Mouse (Mus musculus) intestine, postnatal 0 days (tissue): ENCODE data around the gene Rab26. TPM values are rescaled to one million over a fixed set of nuclear protein-coding genes. Genes with fewer than 3 reads are reported as not detected.
A peak's percentile ranks its signal among the peaks of the same experiment; 100 is the strongest.

Experiments used
- ATAC-seq: fragments of 200-750 bp; cut with Nextera tagmentation; 2 replicates; pipeline ENCODE4 v1.8.0; 2017; ENCODE audit warnings: mild to moderate bottlenecking, moderate TSS enrichment, moderate library complexity
- H3K27ac ChIP-seq: fragments of 300-500 bp; sonication (generic); 2 replicates; pipeline ENCODE4 v1.5.1; 2014; ENCODE audit warnings: mild to moderate bottlenecking, low read depth, low read length, moderate library complexity
- H3K27me3 ChIP-seq: fragments of 300-500 bp; sonication (generic); replicated peaks from 2 replicates; pipeline ENCODE4 v1.6.1; 2014; ENCODE audit warnings: low read length, mixed read lengths; ENCODE audit not compliant: control insufficient read depth, insufficient read depth
- H3K36me3 ChIP-seq: fragments of 300-500 bp; sonication (generic); 2 replicates; pipeline ENCODE4 v1.6.1; 2014; ENCODE audit warnings: mild to moderate bottlenecking, moderate library complexity; ENCODE audit not compliant: control insufficient read depth, insufficient read depth
- H3K4me1 ChIP-seq: fragments of 300-500 bp; sonication (generic); replicated peaks from 2 replicates; pipeline ENCODE4 v1.6.1; 2014; ENCODE audit warnings: antibody characterized with exemption, low read length, mixed read lengths; ENCODE audit not compliant: control insufficient read depth, insufficient read depth
- H3K4me2 ChIP-seq: fragments of 300-500 bp; sonication (generic); replicated peaks from 2 replicates; pipeline ENCODE4 v1.6.1; 2014; ENCODE audit warnings: low read depth, mild to moderate bottlenecking, moderate library complexity
- H3K4me3 ChIP-seq: fragments of 300-500 bp; sonication (generic); 2 replicates; pipeline ENCODE4 v1.5.1; 2014; ENCODE audit warnings: low read depth, low read length
- H3K9ac ChIP-seq: fragments of 300-500 bp; sonication (generic); 2 replicates; pipeline ENCODE4 v1.6.1; 2014; ENCODE audit warnings: mild to moderate bottlenecking, low read depth, low read length
- H3K9me3 ChIP-seq: fragments of 300-500 bp; sonication (generic); 2 replicates; pipeline ENCODE4 v1.6.1; 2016; ENCODE audit warnings: mixed run types; ENCODE audit not compliant: control insufficient read depth
- CTCF ChIP-seq: sonication (generic); IDR thresholded peaks from 2 replicates; pipeline ENCODE4 v1.5.1; 2016; ENCODE audit warnings: low read depth, mild to moderate bottlenecking, control low read depth, antibody characterized with exemption, moderate library complexity
- WGBS: fragments of 180-500 bp; shearing (Covaris S2); extraction: QIAGEN DNeasy Blood & Tissue Kit; methylation state at CpG from one replicate; pipeline ENCODE4 v1.1.7; 2014; 5-methylcytosine and 5-hydroxymethylcytosine counted together
- polyA plus RNA-seq: library from polyadenylated mRNA; unstranded; fragments of >200 nt; fragmentation: Nextera tagmentation; extraction: Ambion mirVana; gene quantifications from 2 replicates; pipeline ENCODE4 v1.2.1, GENCODE M21; 2015

Gene Rab26
- polyA plus RNA-seq, 1 experiment from 2014 or later, result 0.31 TPM

- 82% methylated on average over 5 of the region's 5 CpGs for WGBS
- no peak overlapping the region for H3K9ac ChIP-seq
- H3K4me3 ChIP-seq, result no peak overlapping the region
- H3K4me1 ChIP-seq, result no peaks in the 10 kb centered on the region
- ATAC-seq, result no peak
- no peak for TF ChIP-seq CTCF
- no peak overlapping the region for H3K27ac ChIP-seq
- H3K36me3 ChIP-seq, result peaks cover 8% of the 10 kb centered on the region; the same call in 1 of the 2 replicates
- H3K9me3 ChIP-seq, result no peaks in the 10 kb centered on the region
- H3K4me2 ChIP-seq, result no peak overlapping the region
- no peaks in the 10 kb centered on the region for H3K27me3 ChIP-seq
Observed at GRCm38 (mm10) chr17:24560301-24561028, 26.5 kb upstream of the Rab26 start.

DNA sequence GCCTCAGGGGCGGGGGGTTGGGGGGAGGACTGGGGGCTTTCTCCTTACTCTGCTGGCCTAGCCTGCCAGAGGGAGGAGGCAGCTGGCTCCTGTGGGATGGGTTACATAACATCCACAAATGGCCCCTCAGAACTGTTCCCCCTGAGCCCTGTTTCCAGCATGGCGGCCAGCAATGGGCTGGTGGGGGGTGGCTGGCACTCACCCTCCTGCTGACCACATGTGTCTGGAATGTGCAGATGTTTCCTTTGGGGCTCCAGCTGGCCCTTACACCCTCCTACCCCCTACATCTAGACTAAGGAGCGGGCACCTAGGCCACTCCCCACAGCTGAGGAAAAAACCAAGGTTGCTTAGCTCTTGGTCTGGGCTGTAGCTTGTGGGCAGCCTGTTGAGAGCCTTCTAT, 25.1 kb upstream of the Rab26 start:
- peak overlapping the region; percentile 76 for H3K27ac ChIP-seq
- H3K4me3 ChIP-seq, result no peak overlapping the region
- ATAC-seq, result peak; percentile 22; the same call in 1 of the 2 replicates
- H3K36me3 ChIP-seq, result no peaks in the 10 kb centered on the region
- WGBS, result 52% methylated on average over 3 of the region's 3 CpGs
- H3K4me2 ChIP-seq, result peak overlapping the region; percentile 9; the same call in 1 of the 2 replicates
- H3K4me1 ChIP-seq, result no peaks in the 10 kb centered on the region
- H3K9me3 ChIP-seq, result no peaks in the 10 kb centered on the region
- no peak for TF ChIP-seq CTCF
- H3K27me3 ChIP-seq, result no peaks in the 10 kb centered on the region
- no peak overlapping the region for H3K9ac ChIP-seq

- Histone ChIP-seq H3K4me1 (no peaks in the 10 kb centered on the region), H3K4me2 (no peak overlapping the region), H3K9me3 (no peaks in the 10 kb centered on the region), H3K9ac (no peak overlapping the region), H3K4me3 (no peak overlapping the region), H3K27ac (peak overlapping the region; percentile 76), H3K36me3 (no peaks in the 10 kb centered on the region), H3K27me3 (no peaks in the 10 kb centered on the region)
- peak; percentile 39; the same call in 1 of the 2 replicates for ATAC-seq
- 61% methylated on average over 4 of the region's 4 CpGs for WGBS
- no peak for TF ChIP-seq CTCF
Observed at GRCm38 (mm10) chr17:24558600-24559099, 24.6 kb upstream of the Rab26 start.

- Histone ChIP-seq H3K36me3 (no peaks in the 10 kb centered on the region), H3K9ac (no peak overlapping the region), H3K27me3 (no peaks in the 10 kb centered on the region), H3K4me2 (no peak overlapping the region), H3K4me1 (no peaks in the 10 kb centered on the region), H3K9me3 (no peaks in the 10 kb centered on the region), H3K4me3 (no peak overlapping the region), H3K27ac (no peak overlapping the region)
- no peak for ATAC-seq
- TF ChIP-seq CTCF, result no peak
- 70% methylated on average over 7 of the region's 7 CpGs for WGBS
Observed at GRCm38 (mm10) chr17:24557091-24557490, 23.1 kb upstream of the Rab26 start.

- no peaks in the 10 kb centered on the region for H3K9me3 ChIP-seq
- H3K4me1 ChIP-seq, result peaks cover 4% of the 10 kb centered on the region; the same call in 1 of the 2 replicates
- no peaks in the 10 kb centered on the region for H3K27me3 ChIP-seq
- no peaks in the 10 kb centered on the region for H3K36me3 ChIP-seq
- peak overlapping the region; percentile 71 for H3K4me3 ChIP-seq
- H3K27ac ChIP-seq, result no peak overlapping the region
- peak overlapping the region; percentile 82; the same call in 1 of the 2 replicates for H3K9ac ChIP-seq
- TF ChIP-seq CTCF, result no peak
- 62% methylated on average over 3 of the region's 3 CpGs for WGBS
- no peak for ATAC-seq
- peak overlapping the region; percentile 92 for H3K4me2 ChIP-seq
Observed at GRCm38 (mm10) chr17:24551050-24551444, 17.0 kb upstream of the Rab26 start.

- H3K4me2 ChIP-seq, result peak overlapping the region; percentile 92
- under 1% methylated on average over 44 of the region's 44 CpGs for WGBS
- peak; percentile 32; the same call in 1 of the 2 replicates for TF ChIP-seq CTCF
- H3K9ac ChIP-seq, result peak overlapping the region; percentile 82
- no peaks in the 10 kb centered on the region for H3K27me3 ChIP-seq
- ATAC-seq, result peak; percentile 48; the same call in 1 of the 2 replicates
- H3K4me3 ChIP-seq, result peak overlapping the region; percentile 71
- no peaks in the 10 kb centered on the region for H3K9me3 ChIP-seq
- peaks cover 4% of the 10 kb centered on the region; the same call in 1 of the 2 replicates for H3K4me1 ChIP-seq
- H3K36me3 ChIP-seq, result no peaks in the 10 kb centered on the region
- peak overlapping the region; percentile 94 for H3K27ac ChIP-seq
Observed at GRCm38 (mm10) chr17:24550416-24551049, 16.5 kb upstream of the Rab26 start.
